Mouse (Mus musculus) intestine, embryonic 15.5 days (tissue): ENCODE measurements around the gene Man1b1. TPM values are rescaled to one million over a fixed set of nuclear protein-coding genes. Genes with fewer than 3 reads are reported as not detected.

Experiments
- ATAC-seq: fragments of 200-750 bp; cut with Nextera tagmentation; 2 replicates; pipeline ENCODE4 v1.8.0; 2017; ENCODE audit warnings: moderate TSS enrichment, moderate library complexity
- H3K27ac ChIP-seq: fragments of 300-500 bp; sonication (generic); 2 replicates; pipeline ENCODE4 v1.5.1; 2015; ENCODE audit warnings: mild to moderate bottlenecking, inconsistent platforms
- H3K27me3 ChIP-seq: fragments of 300-500 bp; sonication (generic); replicated peaks from 2 replicates; pipeline ENCODE4 v1.6.1; 2015; ENCODE audit warnings: inconsistent platforms
- H3K36me3 ChIP-seq: fragments of 300-500 bp; sonication (generic); 2 replicates; pipeline ENCODE4 v1.6.1; 2015; ENCODE audit warnings: inconsistent platforms
- H3K4me1 ChIP-seq: fragments of 300-500 bp; sonication (generic); replicated peaks from 2 replicates; pipeline ENCODE4 v1.6.1; 2015; ENCODE audit warnings: inconsistent platforms
- H3K4me2 ChIP-seq: fragments of 300-500 bp; sonication (generic); replicated peaks from 2 replicates; pipeline ENCODE4 v1.6.1; 2015; ENCODE audit warnings: mild to moderate bottlenecking, inconsistent platforms
- H3K4me3 ChIP-seq: fragments of 300-500 bp; sonication (generic); replicated peaks from 2 replicates; pipeline ENCODE4 v1.5.1; 2015; ENCODE audit warnings: inconsistent platforms
- H3K9ac ChIP-seq: fragments of 300-500 bp; sonication (generic); 2 replicates; pipeline ENCODE4 v1.6.1; 2015; ENCODE audit warnings: inconsistent platforms
- H3K9me3 ChIP-seq: fragments of 300-500 bp; sonication (generic); 2 replicates; pipeline ENCODE4 v1.6.1; 2016; ENCODE audit warnings: inconsistent platforms
- WGBS: fragments of 180-500 bp; shearing (Covaris S2); methylation state at CpG from one replicate; pipeline ENCODE4 v1.1.7; 2015; 5-methylcytosine and 5-hydroxymethylcytosine counted together
- polyA plus RNA-seq: library from polyadenylated mRNA; unstranded; fragments of >200 nt; fragmentation: Nextera tagmentation; extraction: Ambion mirVana; gene quantifications from 2 replicates; pipeline ENCODE4 v1.2.1, GENCODE M21; 2015

Gene Man1b1
- polyA plus RNA-seq, 1 experiment from 2014 or later: 40.2 TPM

DNA sequence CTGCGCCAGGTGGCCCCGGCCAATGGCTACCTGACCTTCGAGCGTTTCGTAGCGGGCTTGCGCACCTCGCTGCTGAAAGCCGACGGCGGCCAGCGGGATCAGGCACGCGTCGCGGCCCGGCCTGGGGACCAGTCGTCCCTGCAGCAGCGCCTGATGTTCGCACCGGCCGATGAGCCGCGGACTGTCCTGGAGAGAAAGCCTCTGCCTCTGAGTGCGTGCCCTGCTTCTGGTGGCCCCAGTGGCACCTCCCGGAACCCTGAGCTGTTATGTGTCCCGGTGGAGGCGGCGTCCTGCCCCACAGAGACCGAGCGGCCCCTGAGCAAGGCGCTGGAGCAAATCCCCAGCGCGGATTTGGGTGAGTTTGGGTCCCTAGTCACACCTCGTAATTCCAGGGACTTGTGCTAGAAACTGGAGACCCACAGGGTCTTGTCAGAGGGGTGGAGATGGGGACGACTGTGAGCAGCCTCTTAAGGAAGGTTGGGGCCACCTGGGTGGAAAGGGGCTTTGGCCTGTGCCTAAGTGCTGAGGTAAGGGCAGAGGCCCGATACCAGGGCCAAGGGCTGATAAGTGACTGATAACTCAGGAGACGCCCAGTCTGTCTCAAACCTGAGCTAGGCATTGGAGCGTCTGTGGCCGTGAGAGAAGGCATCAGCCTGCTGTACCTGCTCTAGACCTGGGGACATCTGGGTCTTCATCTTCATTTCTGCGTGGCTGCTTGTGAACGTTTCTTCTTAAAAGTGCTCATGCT lies 40.7 kb downstream of the Man1b1 start:
- H3K36me3 ChIP-seq: peaks cover 6% of the 10 kb centered on the region
- ATAC-seq: peak; percentile 26
- H3K4me2 ChIP-seq: peak overlapping the region; percentile 96
- 3% methylated on average over 42 of the region's 42 CpGs for WGBS
- H3K27me3 ChIP-seq: no peaks in the 10 kb centered on the region
- H3K4me3 ChIP-seq: peak overlapping the region; percentile 80
- no peaks in the 10 kb centered on the region for H3K9me3 ChIP-seq
- H3K27ac ChIP-seq: peak overlapping the region; percentile 78
- H3K4me1 ChIP-seq: peaks cover 30% of the 10 kb centered on the region
- H3K9ac ChIP-seq: peak overlapping the region; percentile 73

- H3K9ac ChIP-seq: peak overlapping the region; percentile 73
- WGBS: 50% methylated on average over 2 of the region's 2 CpGs
- peaks cover 30% of the 10 kb centered on the region for H3K4me1 ChIP-seq
- no peak overlapping the region for H3K27ac ChIP-seq
- no peaks in the 10 kb centered on the region for H3K27me3 ChIP-seq
- peaks cover 11% of the 10 kb centered on the region for H3K36me3 ChIP-seq
- H3K9me3 ChIP-seq: no peaks in the 10 kb centered on the region
- peak overlapping the region; percentile 96 for H3K4me2 ChIP-seq
- H3K4me3 ChIP-seq: peak overlapping the region; percentile 80
- no peak for ATAC-seq
Measured at GRCm38 (mm10) chr2:25373431-25373830, 41.3 kb downstream of the Man1b1 start.

DNA sequence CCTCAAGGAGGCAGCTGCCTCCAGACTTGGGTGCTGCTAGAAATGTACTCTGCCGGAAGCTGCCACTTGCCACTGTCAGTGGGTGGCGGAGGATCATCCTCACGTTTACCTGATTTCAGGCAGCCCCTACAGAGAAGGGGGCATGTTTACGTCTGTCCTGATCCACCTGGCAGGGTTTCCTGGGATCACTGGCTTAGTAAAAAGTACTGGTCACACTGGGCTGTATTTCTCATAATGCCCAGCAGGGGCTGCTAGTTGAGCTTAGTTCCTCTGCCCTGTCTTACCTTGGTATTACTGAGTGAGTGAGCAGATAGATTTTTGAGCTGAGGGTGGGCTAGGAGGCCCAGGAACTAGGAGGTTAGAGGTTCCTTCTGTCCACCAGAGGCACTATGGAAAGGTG lies 44.5 kb downstream of the Man1b1 start:
- Histone ChIP-seq H3K4me2 (no peak overlapping the region), H3K9ac (no peak overlapping the region), H3K27me3 (no peaks in the 10 kb centered on the region), H3K4me1 (peaks cover 26% of the 10 kb centered on the region), H3K9me3 (no peaks in the 10 kb centered on the region), H3K36me3 (peaks cover 11% of the 10 kb centered on the region), H3K4me3 (no peak overlapping the region), H3K27ac (no peak overlapping the region)
- WGBS: 54% methylated on average over 4 of the region's 4 CpGs
- no peak for ATAC-seq

GRCm38 (mm10) chr2:25384492-25384891 lies 52.4 kb downstream of the Man1b1 start:
- Histone ChIP-seq H3K9ac (no peak overlapping the region), H3K9me3 (no peaks in the 10 kb centered on the region), H3K27me3 (no peaks in the 10 kb centered on the region), H3K36me3 (no peaks in the 10 kb centered on the region), H3K4me1 (no peaks in the 10 kb centered on the region), H3K27ac (no peak overlapping the region), H3K4me3 (no peak overlapping the region), H3K4me2 (no peak overlapping the region)
- 59% methylated on average over 5 of the region's 5 CpGs for WGBS
- ATAC-seq: peak; percentile 41; the same call in 1 of the 2 replicates

- Histone ChIP-seq H3K4me3 (no peak overlapping the region), H3K36me3 (no peaks in the 10 kb centered on the region), H3K4me2 (no peak overlapping the region), H3K27me3 (peaks cover 6% of the 10 kb centered on the region), H3K4me1 (peaks cover 16% of the 10 kb centered on the region), H3K9me3 (no peaks in the 10 kb centered on the region), H3K9ac (no peak overlapping the region), H3K27ac (no peak overlapping the region)
- no peak for ATAC-seq
- 64% methylated on average over 5 of the region's 5 CpGs for WGBS
Measured at GRCm38 (mm10) chr2:25391266-25391665, 59.1 kb downstream of the Man1b1 start.

GRCm38 (mm10) chr2:25394281-25395221 lies 62.4 kb downstream of the Man1b1 start:
- ATAC-seq: no peak
- Histone ChIP-seq H3K4me1 (peaks cover 16% of the 10 kb centered on the region), H3K27me3 (peaks cover 35% of the 10 kb centered on the region), H3K4me2 (no peak overlapping the region), H3K9ac (peak overlapping the region; percentile 17; the same call in 1 of the 2 replicates), H3K27ac (0 out of 2 replicates have a peak overlapping the region, but pooled peaks have one; percentile 10), H3K36me3 (no peaks in the 10 kb centered on the region), H3K4me3 (no peak overlapping the region), H3K9me3 (no peaks in the 10 kb centered on the region)
- 38% methylated on average over 3 of the region's 3 CpGs for WGBS

GRCm38 (mm10) chr2:25395721-25396596 lies 63.8 kb downstream of the Man1b1 start, which contains the start of gene Entpd2:
Gene Entpd2 (plus strand): TSS chr2:25395874.
- H3K4me2 ChIP-seq: peak within 1 kb of the TSS; percentile 94
- peak within 1 kb of the TSS; percentile 63 for H3K9ac ChIP-seq
- peaks cover 16% of the 10 kb centered on the region for H3K4me1 ChIP-seq
- WGBS: 2% methylated on average over 57 of the region's 57 CpGs
- ATAC-seq: peak; percentile 92
- H3K4me3 ChIP-seq: peak within 1 kb of the TSS; percentile 51
- H3K9me3 ChIP-seq: no peaks in the 10 kb centered on the region
- no peaks in the 10 kb centered on the region for H3K36me3 ChIP-seq
- H3K27ac ChIP-seq: peak within 1 kb of the TSS; percentile 77
- H3K27me3 ChIP-seq: peaks cover 49% of the 10 kb centered on the region

- H3K4me3 ChIP-seq: peak overlapping the region; percentile 51
- peaks cover 16% of the 10 kb centered on the region for H3K4me1 ChIP-seq
- H3K9ac ChIP-seq: no peak overlapping the region
- peaks cover 55% of the 10 kb centered on the region for H3K27me3 ChIP-seq
- H3K9me3 ChIP-seq: no peaks in the 10 kb centered on the region
- no peak overlapping the region for H3K27ac ChIP-seq
- no peak for ATAC-seq
- H3K4me2 ChIP-seq: peak overlapping the region; percentile 94
- WGBS: 35% methylated on average over 3 of the region's 3 CpGs
- H3K36me3 ChIP-seq: no peaks in the 10 kb centered on the region
Measured at GRCm38 (mm10) chr2:25396597-25396983, 64.5 kb downstream of the Man1b1 start.

DNA sequence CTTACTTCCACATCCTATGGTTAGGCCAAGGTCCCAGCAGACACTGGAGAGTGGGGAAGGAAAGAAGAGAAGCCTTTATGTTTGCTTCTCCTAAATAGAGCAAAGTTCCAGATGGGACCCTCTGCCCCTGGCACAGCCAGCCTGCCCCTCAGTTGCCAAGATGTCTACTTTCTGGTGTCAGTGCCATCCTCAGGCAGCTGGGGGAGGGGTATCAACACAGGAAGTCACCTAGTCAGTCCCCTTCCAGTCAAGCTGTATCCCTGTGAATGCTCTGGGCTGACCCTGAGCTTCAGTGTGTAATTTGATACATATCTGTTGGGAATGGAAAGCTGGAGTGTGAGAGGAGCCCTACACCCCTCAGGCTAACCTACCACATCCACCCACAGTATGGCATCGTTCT lies 64.9 kb downstream of the Man1b1 start:
- Histone ChIP-seq H3K9ac (no peak overlapping the region), H3K27me3 (peaks cover 58% of the 10 kb centered on the region), H3K4me1 (peaks cover 16% of the 10 kb centered on the region), H3K4me2 (no peak overlapping the region), H3K27ac (no peak overlapping the region), H3K9me3 (no peaks in the 10 kb centered on the region), H3K36me3 (no peaks in the 10 kb centered on the region), H3K4me3 (no peak overlapping the region)
- 60% methylated on average over 1 of the region's 1 CpGs for WGBS
- ATAC-seq: no peak

DNA sequence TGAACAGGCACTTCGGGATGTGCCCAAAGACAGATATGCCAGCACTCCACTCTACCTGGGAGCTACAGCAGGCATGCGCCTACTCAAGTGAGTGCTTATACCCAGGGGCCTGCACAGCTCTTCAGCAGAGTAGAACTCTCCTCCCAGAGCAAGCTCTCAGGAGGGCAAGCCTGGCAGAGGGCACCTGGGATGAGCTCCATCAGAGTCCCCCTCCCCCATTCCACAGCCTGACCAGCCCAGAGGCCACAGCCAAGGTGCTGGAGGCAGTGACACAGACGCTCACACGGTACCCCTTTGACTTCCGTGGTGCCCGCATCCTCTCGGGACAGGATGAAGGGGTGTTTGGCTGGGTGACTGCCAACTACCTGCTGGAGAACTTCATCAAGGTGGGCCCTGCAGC lies 65.9 kb downstream of the Man1b1 start:
- Histone ChIP-seq H3K27me3 (peaks cover 60% of the 10 kb centered on the region), H3K9ac (no peak overlapping the region), H3K4me2 (no peak overlapping the region), H3K4me1 (peaks cover 16% of the 10 kb centered on the region), H3K9me3 (no peaks in the 10 kb centered on the region), H3K36me3 (no peaks in the 10 kb centered on the region), H3K27ac (no peak overlapping the region), H3K4me3 (no peak overlapping the region)
- WGBS: 88% methylated on average over 7 of the region's 7 CpGs
- no peak for ATAC-seq

DNA sequence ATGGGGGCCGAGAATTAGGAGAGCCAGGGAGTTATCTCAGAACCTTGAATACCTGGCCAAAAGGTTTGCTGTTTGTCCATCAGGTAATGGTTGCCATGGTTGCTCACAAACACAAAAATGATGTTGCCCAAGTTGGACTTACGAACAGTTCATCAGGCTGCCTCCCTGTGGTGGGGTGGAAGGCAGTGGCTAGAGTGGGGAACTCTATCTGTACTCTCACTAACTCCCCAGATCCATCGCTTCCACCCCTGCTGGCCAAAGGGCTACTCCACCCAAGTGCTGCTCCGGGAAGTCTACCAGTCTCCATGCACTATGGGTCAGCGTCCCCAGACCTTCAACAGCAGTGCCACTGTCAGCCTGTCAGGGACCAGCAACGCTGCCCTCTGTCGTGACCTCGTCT lies 66.9 kb downstream of the Man1b1 start, which contains the start of gene Npdc1:
Gene Npdc1, plus strand, starts transcription at position 301 of the 400 bp plus-strand sequence.
- Histone ChIP-seq H3K9me3 (no peaks in the 10 kb centered on the region), H3K4me1 (peaks cover 21% of the 10 kb centered on the region), H3K9ac (no peak within 1 kb of the TSS), H3K4me2 (no peak within 1 kb of the TSS), H3K36me3 (no peaks in the 10 kb centered on the region), H3K27me3 (peaks cover 68% of the 10 kb centered on the region), H3K4me3 (no peak within 1 kb of the TSS), H3K27ac (no peak within 1 kb of the TSS)
- 58% methylated on average over 8 of the region's 8 CpGs for WGBS
- ATAC-seq: no peak
